Mouse (Mus musculus): ENCODE measurements around the gene Dnajc6. TPM values are rescaled to one million over a fixed set of nuclear protein-coding genes. Genes with fewer than 3 reads are reported as not detected.

Gene Dnajc6
- total RNA-seq, 4 experiments from 2014 or later = 0.07 to 0.29 (median 0.18) TPM

GRCm38 (mm10) chr4:101506372-101506771 is 9.9 kb downstream of the Dnajc6 start:
- DNase-seq (ENCODE audit: low spot score in 2 of 2) = no peak

- DNase-seq (ENCODE audit: low spot score in 2 of 2) = no peak
Measured at GRCm38 (mm10) chr4:101507571-101508422, 11.3 kb downstream of the Dnajc6 start.

GRCm38 (mm10) chr4:101508431-101508830 is 12.0 kb downstream of the Dnajc6 start:
- DNase-seq (ENCODE audit: low spot score in 2 of 2) = no peak

GRCm38 (mm10) chr4:101508851-101509577 is 12.6 kb downstream of the Dnajc6 start:
- DNase-seq (ENCODE audit: low spot score in 2 of 2) = no peak

GRCm38 (mm10) chr4:101510111-101510903 is 13.9 kb downstream of the Dnajc6 start:
- no peak for DNase-seq (ENCODE audit: low spot score in 2 of 2)

- DNase-seq (ENCODE audit: low spot score in 2 of 2) = no peak
Measured at GRCm38 (mm10) chr4:101510904-101511210, 14.4 kb downstream of the Dnajc6 start.

- no peak for DNase-seq (ENCODE audit: low spot score in 2 of 2)
Measured at GRCm38 (mm10) chr4:101511768-101512521, 15.5 kb downstream of the Dnajc6 start.

- no peak for DNase-seq (ENCODE audit: low spot score in 2 of 2)
Measured at GRCm38 (mm10) chr4:101513251-101513650, 16.8 kb downstream of the Dnajc6 start.

- no peak for DNase-seq (ENCODE audit: low spot score in 2 of 2)
Measured at GRCm38 (mm10) chr4:101515853-101516252, 19.4 kb downstream of the Dnajc6 start.

GRCm38 (mm10) chr4:101516434-101517168 is 20.2 kb downstream of the Dnajc6 start:
- no peak for DNase-seq (ENCODE audit: low spot score in 2 of 2)

- no peak for DNase-seq (ENCODE audit: low spot score in 2 of 2)
Measured at GRCm38 (mm10) chr4:101531901-101532300, 35.5 kb downstream of the Dnajc6 start.

GRCm38 (mm10) chr4:101540516-101540915 is 44.1 kb downstream of the Dnajc6 start:
- no peak for DNase-seq (ENCODE audit: low spot score in 2 of 2)

- no peak for DNase-seq (ENCODE audit: low spot score in 2 of 2)
Measured at GRCm38 (mm10) chr4:101549958-101550591, 53.6 kb downstream of the Dnajc6 start.

GRCm38 (mm10) chr4:101550671-101551161 is 54.3 kb downstream of the Dnajc6 start:
- DNase-seq (ENCODE audit: low spot score in 2 of 2) = no peak

GRCm38 (mm10) chr4:101551425-101551824 is 55.0 kb downstream of the Dnajc6 start:
- DNase-seq (ENCODE audit: low spot score in 2 of 2) = no peak

GRCm38 (mm10) chr4:101552372-101552771 is 55.9 kb downstream of the Dnajc6 start:
- DNase-seq (ENCODE audit: low spot score in 2 of 2) = no peak

- DNase-seq (ENCODE audit: low spot score in 2 of 2) = no peak
Measured at GRCm38 (mm10) chr4:101555016-101555415, 58.6 kb downstream of the Dnajc6 start.

- no peak for DNase-seq (ENCODE audit: low spot score in 2 of 2)
Measured at GRCm38 (mm10) chr4:101560137-101560536, 63.7 kb downstream of the Dnajc6 start.

GRCm38 (mm10) chr4:101562836-101563235 is 66.4 kb downstream of the Dnajc6 start:
- DNase-seq (ENCODE audit: low spot score in 2 of 2) = no peak

- DNase-seq (ENCODE audit: low spot score in 2 of 2) = no peak
Measured at GRCm38 (mm10) chr4:101563607-101564006, 67.2 kb downstream of the Dnajc6 start.

All from gastrocnemius, adult 8-10 months (tissue).